Mouse (Mus musculus): ENCODE measurements around the gene Aar2. TPM values are rescaled to one million over a fixed set of nuclear protein-coding genes. Genes with fewer than 3 reads are reported as not detected.
"Not testable (repeated sequence)": the region's sequence is repeated elsewhere in the genome, so short reads cannot be mapped to it uniquely, and the experiment has no call there.

Gene Aar2
- 37.5 and 38.0 TPM in 2 replicates for polyA plus RNA-seq (2015; fragmentation: Nextera tagmentation; extraction: Ambion mirVana)

DNA sequence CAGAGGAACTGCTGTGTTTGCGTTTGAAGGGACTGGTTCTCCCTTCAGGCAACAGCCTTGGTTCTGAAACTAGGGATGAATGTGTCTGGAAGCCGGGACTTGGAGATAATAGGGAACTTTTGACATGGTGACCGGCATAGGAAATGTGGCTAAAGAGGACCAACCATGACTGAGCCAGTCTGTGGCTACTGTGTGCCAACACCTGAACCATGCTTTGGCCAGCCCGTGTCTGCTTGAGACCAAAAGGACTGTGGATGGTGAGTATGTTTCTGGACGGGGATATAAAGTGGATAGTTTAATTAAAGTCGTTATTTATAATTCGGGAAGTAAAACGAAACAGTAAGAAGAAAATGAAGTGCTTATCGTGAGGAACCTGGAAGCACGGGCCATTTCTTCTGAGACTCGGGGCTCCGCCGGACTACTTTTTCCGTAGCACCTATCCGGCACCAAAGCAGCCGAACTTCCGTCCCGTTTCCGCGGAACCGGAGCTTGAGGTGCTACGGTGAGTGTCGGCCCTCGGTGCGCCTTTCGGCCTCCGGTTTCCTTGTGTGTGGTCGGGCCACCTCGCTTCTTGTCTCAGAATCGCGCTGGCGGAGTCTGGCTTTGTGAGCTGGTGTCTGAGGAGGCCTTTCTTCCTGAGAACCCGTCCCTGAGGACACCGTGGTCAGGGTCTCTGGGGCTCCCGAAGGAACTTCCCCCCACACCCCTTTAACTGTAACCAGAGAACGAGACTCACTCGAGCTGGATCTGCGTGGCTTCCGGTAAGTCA, at the start of gene Aar2:
Gene Aar2, plus strand, starts transcription at position 462 of the 769 bp plus-strand sequence.
- Histone ChIP-seq H3K27me3 (no peaks in the 10 kb centered on the region), H3K4me1 (peaks cover 13% of the 10 kb centered on the region), H3K36me3 (peaks cover 25% of the 10 kb centered on the region), H3K4me2 (peak within 1 kb of the TSS; percentile 76), H3K9ac (peak within 1 kb of the TSS; percentile 82), H3K4me3 (replicated peaks) (peak within 1 kb of the TSS; percentile 82), H3K9me3 (replicated peaks) (no peaks in the 10 kb centered on the region), H3K27ac (peak within 1 kb of the TSS; percentile 77)
- ATAC-seq (replicated peaks; ENCODE audit: low FRiP score), result peak; percentile 56; the same call in 1 of the 2 replicates
- 6% methylated on average over 39 of the region's 39 CpGs for WGBS

GRCm38 (mm10) chr2:156497915-156498314, 49.5 kb upstream of the Aar2 start:
- peaks cover 47% of the 10 kb centered on the region for H3K36me3 ChIP-seq

GRCm38 (mm10) chr2:156501025-156501424, 46.4 kb upstream of the Aar2 start:
- ATAC-seq (replicated peaks; ENCODE audit: low FRiP score), result no peak
- Histone ChIP-seq H3K27ac (no peak overlapping the region), H3K36me3 (peaks cover 47% of the 10 kb centered on the region), H3K4me3 (replicated peaks) (no peak overlapping the region), H3K4me2 (no peak overlapping the region), H3K27me3 (no peaks in the 10 kb centered on the region), H3K9ac (no peak overlapping the region), H3K4me1 (peaks cover 13% of the 10 kb centered on the region; the same call in 1 of the 2 replicates), H3K9me3 (replicated peaks) (no peaks in the 10 kb centered on the region)
- 90% methylated on average over 1 of the region's 1 CpGs for WGBS

More at GRCm38 (mm10) chr2:156497915-156498314, 49.5 kb upstream of the Aar2 start:
- Histone ChIP-seq H3K9ac (no peak overlapping the region), H3K4me1 (peaks cover 13% of the 10 kb centered on the region; the same call in 1 of the 2 replicates), H3K4me3 (replicated peaks) (no peak overlapping the region), H3K27ac (no peak overlapping the region), H3K27me3 (no peaks in the 10 kb centered on the region), H3K4me2 (no peak overlapping the region), H3K9me3 (replicated peaks) (no peaks in the 10 kb centered on the region)
- 60% methylated on average over 5 of the region's 5 CpGs for WGBS
- 0 out of 2 replicates have a peak, but pooled peaks have one; percentile 47 for ATAC-seq (replicated peaks; ENCODE audit: low FRiP score)

DNA sequence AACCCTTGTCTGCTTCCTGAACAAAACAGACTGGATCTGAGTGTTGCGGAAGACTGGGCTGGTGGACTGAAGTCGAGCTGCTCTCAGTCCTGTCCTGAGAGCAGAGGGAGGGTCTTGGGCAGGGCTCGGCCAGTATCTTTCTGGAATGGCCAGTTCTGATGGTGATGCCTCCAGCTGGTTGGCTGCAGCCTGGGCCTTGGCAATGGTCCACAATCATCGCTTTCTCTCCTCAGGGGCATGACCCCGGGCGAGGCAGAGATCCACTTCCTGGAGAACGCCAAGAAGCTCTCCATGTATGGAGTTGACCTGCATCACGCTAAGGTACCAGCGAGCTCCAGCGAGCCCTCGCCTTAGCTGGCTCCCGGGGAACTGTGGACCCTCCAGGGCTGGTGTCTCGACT, 41.9 kb upstream of the Aar2 start:
- Histone ChIP-seq H3K27ac (no peak overlapping the region), H3K4me2 (no peak overlapping the region), H3K36me3 (peaks cover 66% of the 10 kb centered on the region), H3K9ac (no peak overlapping the region), H3K27me3 (no peaks in the 10 kb centered on the region), H3K4me3 (replicated peaks) (no peak overlapping the region), H3K4me1 (no peaks in the 10 kb centered on the region), H3K9me3 (replicated peaks) (no peaks in the 10 kb centered on the region)
- no peak for ATAC-seq (replicated peaks; ENCODE audit: low FRiP score)
- 80% methylated on average over 13 of the region's 13 CpGs for WGBS

GRCm38 (mm10) chr2:156512028-156512427, 35.4 kb upstream of the Aar2 start:
- Histone ChIP-seq H3K27me3 (no peaks in the 10 kb centered on the region), H3K9ac (no peak overlapping the region), H3K36me3 (peaks cover 33% of the 10 kb centered on the region), H3K9me3 (replicated peaks) (no peaks in the 10 kb centered on the region), H3K4me3 (replicated peaks) (no peak overlapping the region), H3K4me1 (no peaks in the 10 kb centered on the region), H3K27ac (no peak overlapping the region), H3K4me2 (no peak overlapping the region)
- WGBS, result 69% methylated on average over 7 of the region's 7 CpGs
- no peak for ATAC-seq (replicated peaks; ENCODE audit: low FRiP score)

- Histone ChIP-seq H3K36me3 (peaks cover 28% of the 10 kb centered on the region), H3K4me2 (no peak overlapping the region), H3K9ac (no peak overlapping the region), H3K27me3 (no peaks in the 10 kb centered on the region), H3K27ac (no peak overlapping the region), H3K4me1 (no peaks in the 10 kb centered on the region), H3K9me3 (replicated peaks) (no peaks in the 10 kb centered on the region), H3K4me3 (replicated peaks) (no peak overlapping the region)
- WGBS, result 75% methylated on average over 3 of the region's 6 CpGs
- no peak for ATAC-seq (replicated peaks; ENCODE audit: low FRiP score)
These were observed 34.8 kb upstream of the Aar2 start for GRCm38 (mm10) chr2:156512561-156512960.

GRCm38 (mm10) chr2:156515102-156515501, 32.3 kb upstream of the Aar2 start:
- Histone ChIP-seq H3K9ac (no peak overlapping the region), H3K36me3 (peaks cover 12% of the 10 kb centered on the region), H3K4me1 (no peaks in the 10 kb centered on the region), H3K9me3 (replicated peaks) (no peaks in the 10 kb centered on the region), H3K27ac (no peak overlapping the region), H3K4me3 (replicated peaks) (no peak overlapping the region), H3K4me2 (no peak overlapping the region), H3K27me3 (no peaks in the 10 kb centered on the region)
- no peak for ATAC-seq (replicated peaks; ENCODE audit: low FRiP score)
- WGBS, result 86% methylated on average over 9 of the region's 9 CpGs

- peaks cover 12% of the 10 kb centered on the region; the same call in 1 of the 2 replicates for H3K36me3 ChIP-seq
- H3K27ac ChIP-seq, result no peak overlapping the region
- H3K4me1 ChIP-seq, result no peaks in the 10 kb centered on the region
- no peak overlapping the region for H3K4me2 ChIP-seq
- no peak overlapping the region for H3K9ac ChIP-seq
- no peaks in the 10 kb centered on the region for H3K9me3 ChIP-seq (replicated peaks)
- no peak overlapping the region for H3K4me3 ChIP-seq (replicated peaks)
- H3K27me3 ChIP-seq, result no peaks in the 10 kb centered on the region
- WGBS, result 22% methylated on average over 7 of the region's 7 CpGs
- ATAC-seq (replicated peaks; ENCODE audit: low FRiP score), result peak; percentile 52; the same call in 1 of the 2 replicates
These were observed 31.7 kb upstream of the Aar2 start for GRCm38 (mm10) chr2:156515565-156516185.

GRCm38 (mm10) chr2:156516678-156517077, 30.7 kb upstream of the Aar2 start:
- not testable (repeated sequence) for H3K9ac ChIP-seq; H3K27me3 ChIP-seq; H3K4me2 ChIP-seq; H3K27ac ChIP-seq; H3K4me1 ChIP-seq; H3K9me3 ChIP-seq (replicated peaks); H3K4me3 ChIP-seq (replicated peaks)
- peak; percentile 73; the same call in 1 of the 2 replicates for ATAC-seq (replicated peaks; ENCODE audit: low FRiP score)
- peaks cover 19% of the 10 kb centered on the region for H3K36me3 ChIP-seq
- 85% methylated on average over 2 of the region's 2 CpGs for WGBS

GRCm38 (mm10) chr2:156518306-156518705, 29.1 kb upstream of the Aar2 start:
- Histone ChIP-seq H3K9ac (no peak overlapping the region), H3K9me3 (replicated peaks) (no peaks in the 10 kb centered on the region), H3K36me3 (peaks cover 28% of the 10 kb centered on the region), H3K27me3 (no peaks in the 10 kb centered on the region), H3K27ac (no peak overlapping the region), H3K4me2 (no peak overlapping the region), H3K4me3 (replicated peaks) (no peak overlapping the region), H3K4me1 (no peaks in the 10 kb centered on the region)
- 67% methylated on average over 6 of the region's 6 CpGs for WGBS
- no peak for ATAC-seq (replicated peaks; ENCODE audit: low FRiP score)

DNA sequence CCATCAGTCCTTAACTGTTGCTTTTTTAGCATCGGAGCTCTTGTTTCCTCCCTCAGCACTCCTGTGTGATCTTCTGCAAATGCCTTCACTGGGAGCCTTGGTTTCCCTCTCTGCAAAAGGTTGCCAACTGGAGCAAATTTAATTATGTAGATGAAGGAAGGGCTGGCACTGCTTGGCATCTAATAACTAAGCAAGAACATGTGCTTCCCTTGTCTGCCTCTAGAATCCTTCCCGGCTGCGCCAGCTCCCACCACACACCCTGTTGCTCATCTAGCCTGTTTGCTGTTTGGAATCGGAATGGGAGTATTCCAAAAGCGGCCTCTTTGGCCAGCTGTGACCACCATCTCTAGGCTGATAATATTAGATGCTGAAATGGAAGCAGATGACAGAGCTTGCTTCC, 27.8 kb upstream of the Aar2 start:
- no peaks in the 10 kb centered on the region for H3K27me3 ChIP-seq
- H3K4me3 ChIP-seq (replicated peaks), result no peak overlapping the region
- H3K9ac ChIP-seq, result no peak overlapping the region
- H3K36me3 ChIP-seq, result peaks cover 17% of the 10 kb centered on the region
- peaks cover 5% of the 10 kb centered on the region; the same call in 1 of the 2 replicates for H3K4me1 ChIP-seq
- no peak overlapping the region for H3K4me2 ChIP-seq
- H3K27ac ChIP-seq, result no peak overlapping the region
- no peak for ATAC-seq (replicated peaks; ENCODE audit: low FRiP score)
- WGBS, result 88% methylated on average over 5 of the region's 5 CpGs
- H3K9me3 ChIP-seq (replicated peaks), result no peaks in the 10 kb centered on the region

GRCm38 (mm10) chr2:156522994-156523393, 24.4 kb upstream of the Aar2 start:
- WGBS, result 84% methylated on average over 11 of the region's 11 CpGs
- no peak overlapping the region for H3K4me3 ChIP-seq (replicated peaks)
- H3K4me1 ChIP-seq, result peaks cover 5% of the 10 kb centered on the region; the same call in 1 of the 2 replicates

More at GRCm38 (mm10) chr2:156522994-156523393, 24.4 kb upstream of the Aar2 start:
- ATAC-seq (replicated peaks; ENCODE audit: low FRiP score), result no peak
- Histone ChIP-seq H3K4me2 (no peak overlapping the region), H3K27me3 (no peaks in the 10 kb centered on the region), H3K27ac (no peak overlapping the region), H3K9ac (no peak overlapping the region), H3K36me3 (peaks cover 17% of the 10 kb centered on the region), H3K9me3 (replicated peaks) (no peaks in the 10 kb centered on the region)

All from kidney, embryonic 15.5 days (tissue).